Mouse (Mus musculus): ENCODE results near the gene Abcb9. TPM values are rescaled to one million over a fixed set of nuclear protein-coding genes. Genes with fewer than 3 reads are reported as not detected.

Gene Abcb9
- total RNA-seq, 2 experiments from 2014 or later, result 5.2 to 6.1 TPM

DNA sequence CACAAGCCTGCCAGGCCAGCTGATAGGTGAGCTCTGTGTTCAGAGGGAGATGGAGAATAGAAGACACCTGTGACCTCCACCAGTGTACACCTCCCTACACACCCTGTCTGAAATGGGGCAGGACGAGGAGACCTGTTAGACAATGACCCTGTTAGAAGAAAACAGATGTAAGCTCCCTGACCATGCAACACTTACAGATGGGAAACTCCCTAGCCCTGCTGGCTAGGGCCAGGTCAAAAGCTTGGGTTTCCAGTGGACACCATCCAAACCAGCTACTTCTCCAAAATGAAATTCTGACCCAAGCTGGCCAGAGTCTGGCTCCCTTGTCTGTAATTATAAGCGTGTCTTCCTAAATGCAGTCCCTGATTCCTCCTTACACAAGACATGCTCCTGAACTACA lies 79.9 kb downstream of the Abcb9 start:
- DNase-seq (ENCODE audit: low spot score in 2 of 2), result no peak

DNA sequence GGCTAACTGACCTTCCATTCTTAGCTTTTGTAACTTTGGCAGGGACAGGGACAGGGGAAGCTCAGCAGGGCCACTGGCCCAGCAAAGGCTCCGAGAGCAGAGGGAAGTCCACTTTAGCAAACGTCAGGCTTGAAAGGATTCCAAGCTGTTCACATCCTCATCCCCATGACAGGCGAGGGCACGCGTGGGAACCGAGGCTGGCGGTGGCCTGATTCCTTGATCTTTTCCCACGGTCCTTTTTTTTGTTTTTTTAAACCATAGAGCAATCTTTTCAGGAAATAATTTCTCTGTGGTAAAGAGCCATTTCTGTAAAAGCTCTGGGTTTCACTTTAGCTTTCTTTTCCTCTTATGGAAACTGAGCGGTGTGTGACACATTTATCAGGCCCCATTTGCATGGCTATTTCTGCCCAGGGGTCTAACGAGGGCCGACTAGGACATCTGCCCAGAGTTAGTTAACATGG lies 80.8 kb downstream of the Abcb9 start:
- no peak for DNase-seq (ENCODE audit: low spot score in 2 of 2)

- no peak for DNase-seq (ENCODE audit: low spot score in 2 of 2)
Observed at GRCm38 (mm10) chr5:124014180-124014579, 81.4 kb downstream of the Abcb9 start.

DNA sequence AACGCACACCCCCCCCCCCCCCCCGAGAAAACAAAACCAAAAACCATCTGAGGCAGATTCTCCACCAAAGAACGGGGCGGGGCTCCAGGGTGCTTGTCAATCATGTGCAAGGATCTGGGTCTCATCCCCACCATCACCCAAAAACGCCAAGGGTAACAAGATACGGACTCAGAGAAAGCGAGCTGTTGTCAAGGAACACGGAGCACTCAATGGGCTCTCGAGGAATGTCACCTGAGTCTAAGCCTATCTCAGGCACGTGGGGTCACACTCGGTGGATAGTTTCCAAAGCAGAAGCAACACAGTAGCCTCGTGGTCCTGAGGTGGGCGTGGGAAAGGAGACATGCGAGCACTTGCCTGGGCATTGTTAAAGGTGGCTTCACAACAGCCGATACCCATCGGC lies 81.9 kb downstream of the Abcb9 start:
- no peak for DNase-seq (ENCODE audit: low spot score in 2 of 2)

DNA sequence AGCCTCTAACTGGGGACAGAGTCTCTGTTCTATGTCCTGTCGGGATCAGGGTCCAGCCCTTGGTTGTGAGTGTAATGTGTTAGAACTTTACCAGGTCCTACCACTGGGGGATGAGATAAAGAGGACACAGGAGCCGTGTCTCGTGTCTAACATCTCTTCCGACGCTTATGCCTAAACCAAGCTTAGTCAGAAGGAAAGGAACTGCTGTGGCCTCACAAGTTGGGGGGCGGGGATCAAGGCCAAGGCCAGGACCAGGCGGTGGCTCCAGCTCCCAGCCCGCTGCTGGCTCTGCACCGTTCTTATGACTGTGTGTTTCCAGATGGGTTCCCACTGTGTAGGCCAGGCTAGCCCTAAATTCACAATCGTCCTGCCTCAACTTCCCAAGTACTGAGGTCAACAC lies 82.7 kb downstream of the Abcb9 start:
- no peak for DNase-seq (ENCODE audit: low spot score in 2 of 2)

DNA sequence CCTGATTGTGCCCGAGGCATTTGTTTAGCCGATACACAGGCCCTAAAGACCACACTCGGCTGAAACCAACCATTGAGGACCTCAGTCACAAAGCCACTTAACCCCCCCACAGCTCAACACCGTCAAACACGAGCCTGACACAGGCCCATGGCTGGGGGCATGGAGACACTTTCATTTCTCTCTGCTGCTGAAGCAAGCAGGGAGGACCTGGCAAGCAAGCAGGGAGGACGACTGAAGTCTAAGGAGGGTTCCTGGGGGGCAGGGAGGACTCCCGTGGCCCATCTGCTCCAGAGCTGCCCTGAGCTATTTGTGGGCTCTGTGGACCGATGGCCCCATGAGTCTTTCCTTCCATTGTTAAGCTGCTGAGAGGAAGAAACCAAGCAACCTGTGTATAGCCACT lies 83.7 kb downstream of the Abcb9 start:
- DNase-seq (ENCODE audit: low spot score in 2 of 2), result no peak

Other genes with a start within 250 kb of the Abcb9 start
- gene Hcar2, start 230.3 kb downstream of the Abcb9 start, total RNA-seq (2021), result 1 to 10 TPM in 1 of 2 experiments, under 1 TPM in 1; 0.96 to 1.8 TPM
- gene Hcar1, start 215.8 kb downstream of the Abcb9 start, total RNA-seq (2021), result 1 to 10 TPM; 1.4 to 3.3 TPM
- gene Denr, start 188.6 kb downstream of the Abcb9 start, total RNA-seq (2021), result 10 to 100 TPM; 59.8 to 66.3 TPM
- under 1 TPM in 1 of 2 experiments, not detected in 1; 0.69 TPM for gene Gm43518, start 168.4 kb downstream of the Abcb9 start, total RNA-seq (2021)
- 1 to 10 TPM; 2.5 to 4.1 TPM for gene Ccdc62, start 165.1 kb downstream of the Abcb9 start, total RNA-seq (2021)
- gene Hip1r, start 122.2 kb downstream of the Abcb9 start, total RNA-seq (2021), result 1 to 10 TPM; 5.5 to 6.6 TPM
- gene Vps37b, start 63.5 kb downstream of the Abcb9 start, total RNA-seq (2021), result 10 to 100 TPM; 24.4 to 29.3 TPM
- 10 to 100 TPM in 1 of 2 experiments, 1 to 10 TPM in 1; 9.0 to 11.2 TPM for gene Ogfod2, start 16.5 kb upstream of the Abcb9 start, total RNA-seq (2021)
- gene Arl6ip4, start 20.3 kb upstream of the Abcb9 start, total RNA-seq (2021), result 10 to 100 TPM; 69.9 to 76.4 TPM
- gene Pitpnm2, start 154.0 kb upstream of the Abcb9 start, total RNA-seq (2021), result 10 to 100 TPM; 24.7 to 28.9 TPM
- gene Mphosph9, start 232.2 kb upstream of the Abcb9 start, total RNA-seq (2021), result 1 to 10 TPM; 7.7 to 9.7 TPM
- gene 2810006K23Rik, start 232.3 kb upstream of the Abcb9 start, total RNA-seq (2021), result 10 to 100 TPM in 1 of 2 experiments, 1 to 10 TPM in 1; 9.8 to 11.5 TPM

Data from gastrocnemius, postnatal 4 days (tissue).